Mouse (Mus musculus): Measurements from ENCODE around the gene BC004004.

- TF ChIP-seq POLR2A (IDR thresholded peaks at IDR 0.05; ENCODE audit: control insufficient read depth in 1 of 2, insufficient read depth in 1 of 2, low read depth in 1 of 2, low read length in 2 of 2, poor library complexity in 1 of 2) (0 out of 4 replicates have a peak, but pooled peaks of 1 of the 2 experiments have one; percentile 27), MEF2A (IDR thresholded peaks at IDR 0.05; ENCODE audit: extremely low read depth, insufficient replicate concordance, low read depth, low read length, poor library complexity, severe bottlenecking) (no peak), CTCF (IDR thresholded peaks at IDR 0.05 in 2 of 3, conservative IDR thresholded peaks at IDR 0.05 in 1 of 3; ENCODE audit: control insufficient read depth in 1 of 3, insufficient read depth in 1 of 3, low read depth in 2 of 3, low read length in 3 of 3, poor library complexity in 1 of 3, severe bottlenecking in 1 of 3) (no peak)
These were observed 22.9 kb upstream of the BC004004 start for GRCm38 (mm10) chr17:29245725-29246124.

All from MEL (cell line).